Mouse (Mus musculus): ENCODE measurements around the gene Rps19. TPM values are rescaled to one million over a fixed set of nuclear protein-coding genes. Genes with fewer than 3 reads are reported as not detected.

Rps19 gene
- polyA plus RNA-seq, 1 experiment = 627 TPM

GRCm38 (mm10) chr7:24853695-24854094 is 30.5 kb upstream of the Rps19 start:
- no peak overlapping the region; the same call in 1 of the 2 replicates for H3K27ac ChIP-seq (ENCODE audit: insufficient read depth, low read length)
- no peaks in the 10 kb centered on the region; the same call in 1 of the 2 replicates for H3K4me1 ChIP-seq (ENCODE audit: control insufficient read depth, insufficient read depth, insufficient read length)
- no peaks in the 10 kb centered on the region for H3K27me3 ChIP-seq (ENCODE audit: control insufficient read depth, insufficient read depth, low read length)
- WGBS = 67% methylated on average over 7 of the region's 7 CpGs
- no peak overlapping the region for H3K4me3 ChIP-seq (ENCODE audit: extremely low read depth, insufficient read depth, insufficient read length)
- TF ChIP-seq POLR2A (IDR thresholded peaks at IDR 0.05; ENCODE audit: low read depth, low read length) = no peak
- TF ChIP-seq CTCF (IDR thresholded peaks at IDR 0.05; ENCODE audit: extremely low read depth, insufficient read depth, insufficient read length, insufficient replicate concordance) = no peak
- no peak for DNase-seq (ENCODE audit: low read depth in 1 of 2, low spot score in 2 of 2)
- H3K36me3 ChIP-seq (ENCODE audit: control insufficient read depth, insufficient read depth, low read length) = no peaks in the 10 kb centered on the region

GRCm38 (mm10) chr7:24856460-24857120 is 27.6 kb upstream of the Rps19 start:
- H3K36me3 ChIP-seq (ENCODE audit: control insufficient read depth, insufficient read depth, low read length) = no peaks in the 10 kb centered on the region
- no peaks in the 10 kb centered on the region for H3K27me3 ChIP-seq (ENCODE audit: control insufficient read depth, insufficient read depth, low read length)
- no peak overlapping the region for H3K4me3 ChIP-seq (ENCODE audit: extremely low read depth, insufficient read depth, insufficient read length)
- DNase-seq (ENCODE audit: low read depth in 1 of 2, low spot score in 2 of 2) = no peak
- TF ChIP-seq CTCF (IDR thresholded peaks at IDR 0.05; ENCODE audit: extremely low read depth, insufficient read depth, insufficient read length, insufficient replicate concordance) (no peak), POLR2A (IDR thresholded peaks at IDR 0.05; ENCODE audit: low read depth, low read length) (no peak)
- no peaks in the 10 kb centered on the region for H3K4me1 ChIP-seq (ENCODE audit: control insufficient read depth, insufficient read depth, insufficient read length)
- WGBS = 48% methylated on average over 6 of the region's 6 CpGs
- H3K27ac ChIP-seq (ENCODE audit: insufficient read depth, low read length) = no peak overlapping the region

GRCm38 (mm10) chr7:24859234-24859633 is 24.9 kb upstream of the Rps19 start:
- Histone ChIP-seq H3K4me1 (ENCODE audit: control insufficient read depth, insufficient read depth, insufficient read length) (no peaks in the 10 kb centered on the region), H3K36me3 (ENCODE audit: control insufficient read depth, insufficient read depth, low read length) (no peaks in the 10 kb centered on the region), H3K27ac (ENCODE audit: insufficient read depth, low read length) (no peak overlapping the region; the same call in 1 of the 2 replicates), H3K27me3 (ENCODE audit: control insufficient read depth, insufficient read depth, low read length) (no peaks in the 10 kb centered on the region), H3K4me3 (ENCODE audit: extremely low read depth, insufficient read depth, insufficient read length) (no peak overlapping the region)
- DNase-seq (ENCODE audit: low read depth in 1 of 2, low spot score in 2 of 2) = no peak
- no peak for TF ChIP-seq CTCF (IDR thresholded peaks at IDR 0.05; ENCODE audit: extremely low read depth, insufficient read depth, insufficient read length, insufficient replicate concordance)
- TF ChIP-seq POLR2A (IDR thresholded peaks at IDR 0.05; ENCODE audit: low read depth, low read length) = no peak
- WGBS = 73% methylated on average over 5 of the region's 5 CpGs

GRCm38 (mm10) chr7:24861913-24862312 is 22.3 kb upstream of the Rps19 start, which contains the start of gene Gm9844:
TSS of gene Gm9844 (plus strand) at chr7:24862213.
- H3K4me1 ChIP-seq (ENCODE audit: control insufficient read depth, insufficient read depth, insufficient read length) = no peaks in the 10 kb centered on the region
- WGBS = 93% methylated on average over 7 of the region's 7 CpGs
- DNase-seq (ENCODE audit: low read depth in 1 of 2, low spot score in 2 of 2) = no peak
- no peak within 1 kb of the TSS for H3K27ac ChIP-seq (ENCODE audit: insufficient read depth, low read length)
- no peak for TF ChIP-seq POLR2A (IDR thresholded peaks at IDR 0.05; ENCODE audit: low read depth, low read length)
- no peak for TF ChIP-seq CTCF (IDR thresholded peaks at IDR 0.05; ENCODE audit: extremely low read depth, insufficient read depth, insufficient read length, insufficient replicate concordance)
- no peak within 1 kb of the TSS for H3K4me3 ChIP-seq (ENCODE audit: extremely low read depth, insufficient read depth, insufficient read length)
- no peaks in the 10 kb centered on the region for H3K36me3 ChIP-seq (ENCODE audit: control insufficient read depth, insufficient read depth, low read length)
- H3K27me3 ChIP-seq (ENCODE audit: control insufficient read depth, insufficient read depth, low read length) = no peaks in the 10 kb centered on the region

GRCm38 (mm10) chr7:24862853-24863252 is 21.3 kb upstream of the Rps19 start:
- no peaks in the 10 kb centered on the region for H3K27me3 ChIP-seq (ENCODE audit: control insufficient read depth, insufficient read depth, low read length)
- TF ChIP-seq POLR2A (IDR thresholded peaks at IDR 0.05; ENCODE audit: low read depth, low read length) = no peak
- no peak for TF ChIP-seq CTCF (IDR thresholded peaks at IDR 0.05; ENCODE audit: extremely low read depth, insufficient read depth, insufficient read length, insufficient replicate concordance)
- H3K27ac ChIP-seq (ENCODE audit: insufficient read depth, low read length) = no peak overlapping the region

GRCm38 (mm10) chr7:24864156-24864555 is 20.0 kb upstream of the Rps19 start:
- WGBS = 47% methylated on average over 6 of the region's 6 CpGs
- TF ChIP-seq POLR2A (IDR thresholded peaks at IDR 0.05; ENCODE audit: low read depth, low read length) = no peak
- no peak for TF ChIP-seq CTCF (IDR thresholded peaks at IDR 0.05; ENCODE audit: extremely low read depth, insufficient read depth, insufficient read length, insufficient replicate concordance)

More at GRCm38 (mm10) chr7:24862853-24863252, 21.3 kb upstream of the Rps19 start:
- 43% methylated on average over 4 of the region's 4 CpGs for WGBS
- H3K36me3 ChIP-seq (ENCODE audit: control insufficient read depth, insufficient read depth, low read length) = no peaks in the 10 kb centered on the region
- no peak for DNase-seq (ENCODE audit: low read depth in 1 of 2, low spot score in 2 of 2)
- H3K4me3 ChIP-seq (ENCODE audit: extremely low read depth, insufficient read depth, insufficient read length) = no peak overlapping the region
- H3K4me1 ChIP-seq (ENCODE audit: control insufficient read depth, insufficient read depth, insufficient read length) = no peaks in the 10 kb centered on the region

GRCm38 (mm10) chr7:24869080-24869479 is 15.1 kb upstream of the Rps19 start:
- H3K27ac ChIP-seq (ENCODE audit: insufficient read depth, low read length) = no peak overlapping the region
- DNase-seq (ENCODE audit: low read depth in 1 of 2, low spot score in 2 of 2) = no peak
- H3K4me1 ChIP-seq (ENCODE audit: control insufficient read depth, insufficient read depth, insufficient read length) = no peaks in the 10 kb centered on the region
- TF ChIP-seq CTCF (IDR thresholded peaks at IDR 0.05; ENCODE audit: extremely low read depth, insufficient read depth, insufficient read length, insufficient replicate concordance) (no peak), POLR2A (IDR thresholded peaks at IDR 0.05; ENCODE audit: low read depth, low read length) (no peak)
- H3K36me3 ChIP-seq (ENCODE audit: control insufficient read depth, insufficient read depth, low read length) = no peaks in the 10 kb centered on the region
- no peaks in the 10 kb centered on the region for H3K27me3 ChIP-seq (ENCODE audit: control insufficient read depth, insufficient read depth, low read length)
- 72% methylated on average over 17 of the region's 17 CpGs for WGBS
- H3K4me3 ChIP-seq (ENCODE audit: extremely low read depth, insufficient read depth, insufficient read length) = no peak overlapping the region

More at GRCm38 (mm10) chr7:24864156-24864555, 20.0 kb upstream of the Rps19 start:
- no peaks in the 10 kb centered on the region for H3K4me1 ChIP-seq (ENCODE audit: control insufficient read depth, insufficient read depth, insufficient read length)
- no peaks in the 10 kb centered on the region for H3K27me3 ChIP-seq (ENCODE audit: control insufficient read depth, insufficient read depth, low read length)
- no peak for DNase-seq (ENCODE audit: low read depth in 1 of 2, low spot score in 2 of 2)
- no peak overlapping the region for H3K27ac ChIP-seq (ENCODE audit: insufficient read depth, low read length)
- no peaks in the 10 kb centered on the region for H3K36me3 ChIP-seq (ENCODE audit: control insufficient read depth, insufficient read depth, low read length)
- no peak overlapping the region for H3K4me3 ChIP-seq (ENCODE audit: extremely low read depth, insufficient read depth, insufficient read length)
